Mouse (Mus musculus) spleen, embryonic (tissue): ENCODE data around the gene Eif2b1.

Experiments
- CTCF ChIA-PET: fragments of 350-600 bp; sonication (Branson Sonifier 250); formaldehyde crosslinking; loops from one replicate; lab custom pipeline; 2022; lab: Charles Lee

Gene Eif2b1

DNA sequence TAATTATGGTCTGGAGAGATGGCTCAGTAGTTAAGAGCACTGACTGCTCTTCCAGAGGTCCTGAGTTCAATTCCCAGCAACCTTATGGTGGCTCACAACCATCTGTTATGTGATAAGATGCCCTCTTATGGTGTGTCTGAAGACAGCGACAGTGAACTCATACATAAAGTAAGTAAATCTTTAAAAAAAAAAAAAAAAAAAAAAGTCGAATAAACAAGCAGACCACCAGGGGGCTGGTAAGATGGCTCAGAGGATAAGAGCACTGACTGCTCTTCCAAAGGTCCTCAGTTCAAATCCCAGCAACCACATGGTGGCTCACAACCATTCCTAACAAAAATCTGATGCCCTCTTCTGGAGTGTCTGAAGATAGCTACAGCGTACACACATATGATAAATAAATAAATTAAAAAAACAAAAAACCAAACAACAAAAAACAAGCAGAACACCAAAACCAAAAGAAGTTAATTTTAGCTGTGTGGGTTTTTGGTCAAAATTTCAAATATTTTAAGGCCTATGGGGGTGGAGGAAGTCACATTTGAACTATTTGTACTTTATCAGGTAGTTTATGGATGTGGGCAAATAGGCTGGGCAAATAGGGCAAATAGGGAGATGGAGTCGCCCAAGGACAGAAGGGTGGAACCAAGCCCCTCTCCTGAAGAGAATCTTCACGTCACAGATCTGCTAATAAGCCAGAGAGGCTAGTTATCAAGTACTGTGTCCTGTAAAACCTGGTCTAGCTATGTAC is 27.4 kb downstream of the Eif2b1 start:
- CTCF ChIA-PET: interaction anchor here (0.6 to 0.7 kb wide), 2 partner anchors 61 to 451 kb away, joined by 4 to 7 read pairs; no protein-coding TSS in a partner anchor

DNA sequence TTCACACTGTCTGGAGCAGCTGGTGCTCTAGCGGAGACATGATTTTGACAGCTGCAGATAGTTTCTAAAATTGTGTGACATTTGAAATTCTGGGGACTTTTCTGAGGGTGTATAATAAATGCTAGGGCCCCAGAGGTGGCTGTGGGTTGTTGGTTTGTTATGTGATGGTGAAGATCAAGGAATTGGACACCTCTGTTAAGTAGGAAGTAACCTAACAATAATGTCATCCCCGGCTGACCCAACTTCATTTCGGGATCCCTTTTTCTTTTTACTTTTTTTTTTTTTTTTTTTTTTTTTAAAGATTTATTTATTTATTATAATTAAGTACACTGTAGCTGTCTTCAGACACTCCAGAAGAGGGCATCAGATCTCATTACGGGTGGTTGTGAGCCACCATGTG is 28.2 kb downstream of the Eif2b1 start:
- CTCF ChIA-PET: interaction anchor here (0.6 to 0.7 kb wide), 2 partner anchors 61 to 452 kb away, joined by 4 to 7 read pairs; no protein-coding TSS in a partner anchor

DNA sequence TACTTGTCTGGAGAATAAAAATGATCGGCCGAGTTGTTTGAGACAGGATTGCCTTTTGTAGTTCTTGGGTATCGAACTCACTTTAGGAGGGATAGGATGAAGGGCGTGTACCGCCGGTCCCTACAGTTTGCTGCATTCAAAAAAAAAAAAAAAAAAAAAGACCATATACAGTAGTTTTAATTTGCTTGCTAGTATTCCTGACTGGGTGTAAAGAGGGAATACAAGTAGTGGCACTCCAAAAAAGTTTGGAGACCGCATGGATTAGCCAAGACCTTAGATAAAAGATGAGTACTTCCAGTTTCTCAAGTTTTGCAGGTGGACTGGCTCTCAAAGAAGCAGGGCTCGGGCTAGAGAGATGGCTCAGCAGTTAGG is 37.3 kb downstream of the Eif2b1 start:
- CTCF ChIA-PET: interaction anchor here (0.7 kb wide), 2 partner anchors 253 to 311 kb away, joined by 4 to 15 read pairs; no protein-coding TSS in a partner anchor

DNA sequence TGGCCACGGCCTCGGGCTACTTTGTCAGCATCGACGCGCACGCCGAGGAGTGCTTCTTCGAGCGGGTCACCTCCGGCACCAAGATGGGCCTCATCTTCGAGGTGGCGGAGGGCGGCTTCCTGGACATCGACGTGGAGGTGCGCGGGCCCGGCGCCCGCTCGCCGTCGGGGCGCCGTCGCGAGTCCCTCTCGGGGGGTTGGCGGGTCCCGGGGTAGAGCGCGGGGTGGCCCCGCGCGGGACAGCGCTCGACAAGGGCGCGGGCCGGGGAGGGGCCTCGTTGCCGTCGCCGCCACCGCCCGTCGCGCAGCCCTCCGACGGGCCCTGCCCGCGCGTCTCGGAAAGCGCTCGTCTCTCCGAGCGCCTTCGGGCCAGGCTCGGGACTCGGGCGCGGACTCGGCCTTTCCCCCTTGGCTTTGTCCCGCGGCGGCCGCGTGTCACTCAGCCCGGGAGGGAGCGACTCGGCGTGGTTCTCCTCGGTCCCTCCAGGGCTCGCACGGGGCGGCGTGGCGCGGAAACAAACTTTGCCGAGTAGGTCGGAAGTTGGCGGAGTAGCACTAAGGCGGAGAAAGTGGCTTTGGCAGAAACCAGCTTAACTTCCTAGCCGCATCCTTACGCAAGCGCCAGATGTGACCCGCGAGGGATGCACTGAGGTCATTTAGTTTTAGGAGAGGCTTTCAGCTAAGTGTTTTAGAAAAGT is 37.9 kb downstream of the Eif2b1 start:
- CTCF ChIA-PET: interaction anchor here (0.7 kb wide), 2 partner anchors 254 to 311 kb away, joined by 4 to 15 read pairs; no protein-coding TSS in a partner anchor

DNA sequence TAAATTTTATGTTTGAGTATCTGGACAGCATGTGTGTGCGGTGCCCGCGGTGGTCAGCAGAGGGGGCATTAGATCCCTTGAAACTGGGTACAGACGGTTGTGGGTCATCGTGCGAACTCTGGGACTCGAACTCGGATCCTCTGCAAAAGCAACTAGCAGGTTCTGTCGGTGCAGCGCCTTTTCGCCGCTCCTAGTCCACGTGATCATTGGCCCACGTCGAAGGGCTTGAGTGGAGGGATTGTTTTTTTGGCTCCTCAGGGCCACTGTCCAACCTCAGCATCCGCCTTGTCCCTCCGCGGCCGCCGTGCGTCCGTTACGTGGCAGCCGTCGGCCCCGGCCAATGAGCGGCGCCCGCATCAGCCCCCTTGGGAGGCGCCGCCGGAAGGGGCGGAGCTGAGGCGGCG is 38.5 kb downstream of the Eif2b1 start, which contains the start of gene Tmed2:
Gene Tmed2 (plus strand): TSS at position 313 of the 404 bp plus-strand sequence.
- CTCF ChIA-PET: no interaction called here

DNA sequence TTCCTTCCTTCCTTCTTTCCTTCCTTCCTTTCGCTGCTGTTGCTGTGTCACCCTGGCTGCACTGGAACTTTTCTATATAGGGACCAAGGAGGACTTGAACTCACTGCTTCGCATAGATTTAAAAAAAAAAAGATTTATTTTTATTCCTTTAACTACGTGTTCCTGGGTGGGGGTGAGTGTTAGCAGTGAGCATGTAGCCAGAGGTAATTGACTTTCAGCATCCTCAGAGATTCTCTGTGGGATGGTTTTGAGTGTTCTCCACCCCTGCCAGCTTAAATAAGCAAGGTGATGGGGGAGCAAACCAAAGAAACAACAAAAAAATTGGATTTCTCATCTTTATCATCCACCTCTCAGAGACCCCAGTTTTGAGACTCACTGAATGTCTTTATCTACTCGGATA is 39.0 kb downstream of the Eif2b1 start:
- CTCF ChIA-PET: interaction anchor here (0.6 to 0.7 kb wide), 2 partner anchors 12 to 181 kb away, joined by 4 read pairs; partner anchors contain the start of gene Ddx55

DNA sequence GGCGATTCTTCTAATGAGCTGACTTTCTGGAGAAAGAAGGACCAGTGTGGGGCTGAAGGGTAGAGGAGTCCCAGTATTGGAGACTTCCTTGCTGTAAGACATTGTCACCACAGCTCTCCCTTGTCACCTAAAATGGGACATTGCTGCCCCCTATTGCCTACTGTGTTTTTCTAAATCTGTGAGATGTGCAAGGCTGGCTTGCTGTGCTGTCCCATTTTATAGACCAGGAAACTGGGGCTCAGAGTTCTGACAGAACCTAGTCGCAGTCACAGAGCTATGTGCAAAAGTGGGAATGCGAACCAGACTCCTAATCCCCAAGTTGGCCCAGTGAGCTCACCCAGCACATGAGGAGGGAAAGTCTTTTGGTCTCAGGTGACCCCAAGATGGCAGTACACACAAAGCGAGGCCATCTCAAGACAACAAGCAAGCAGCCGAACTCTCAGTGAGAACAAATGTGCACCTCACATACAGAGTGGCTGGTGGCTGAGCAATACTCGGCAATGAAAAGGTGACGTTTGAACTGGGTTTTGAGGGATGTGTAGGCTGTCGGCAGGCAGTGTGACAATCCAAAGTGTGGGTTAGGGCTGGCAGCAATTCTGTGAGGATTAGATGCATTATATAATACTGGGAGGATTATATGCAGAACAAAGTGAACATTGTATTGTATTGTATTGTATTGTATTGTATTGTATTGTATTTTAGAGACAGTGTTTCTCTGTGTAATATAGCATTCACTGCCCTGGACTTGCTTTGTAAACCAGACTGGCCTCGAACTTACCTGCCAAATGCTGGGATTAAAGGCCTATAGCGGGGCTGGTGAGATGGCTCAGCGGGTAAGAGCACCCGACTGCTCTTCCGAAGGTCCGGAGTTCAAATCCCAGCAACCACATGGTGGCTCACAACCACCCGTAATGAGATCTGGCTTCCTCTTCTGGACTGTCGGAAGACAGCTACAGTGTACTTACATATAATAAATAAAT is 39.8 kb downstream of the Eif2b1 start:
- CTCF ChIA-PET: interaction anchor here (0.6 to 0.7 kb wide), 5 partner anchors 13 to 180 kb away, joined by 3 to 7 read pairs (median 4); partner anchors contain the start of gene Ddx55

DNA sequence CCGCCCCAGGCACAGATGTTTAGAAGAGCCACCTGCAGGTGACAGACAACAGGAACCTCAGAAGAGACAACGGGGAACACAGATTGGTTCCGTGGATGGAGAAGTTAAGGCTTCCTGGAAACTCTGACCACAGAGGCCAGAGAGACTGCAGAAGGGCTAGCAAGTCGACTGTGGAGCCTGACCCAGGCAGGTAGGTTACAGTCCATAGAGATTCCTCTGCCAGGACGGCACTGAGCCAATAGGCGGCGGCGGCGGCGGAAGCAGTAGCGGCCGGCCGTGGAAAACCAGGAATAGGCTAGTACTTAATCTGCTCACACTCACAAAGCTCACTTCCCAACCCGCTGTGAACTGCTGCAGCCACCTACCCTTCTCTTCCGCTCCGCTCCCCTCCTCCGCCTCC is 42.2 kb downstream of the Eif2b1 start:
- CTCF ChIA-PET: interaction anchor here (0.6 to 0.9 kb wide), 2 partner anchors 112 to 875 kb away, joined by 4 to 5 read pairs; no protein-coding TSS in a partner anchor

DNA sequence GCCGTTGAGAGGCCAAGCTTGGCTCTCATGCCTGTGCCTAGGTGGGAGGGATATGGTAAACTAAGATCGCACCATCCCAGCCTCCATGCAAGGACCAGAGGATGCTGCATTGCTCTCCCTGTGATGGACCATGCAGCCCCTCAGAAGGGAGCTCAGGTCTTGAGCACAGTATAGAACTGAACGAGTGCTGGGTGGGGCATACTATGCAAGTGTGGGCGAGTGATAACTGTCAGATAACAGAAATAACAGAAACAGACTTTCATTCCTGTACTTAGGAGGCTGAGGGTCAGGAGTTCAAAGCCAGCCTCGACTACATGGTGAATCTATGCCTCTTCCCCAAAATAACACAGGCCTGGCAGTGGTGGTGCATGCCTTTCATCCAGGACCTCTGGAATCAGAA is 43.9 kb downstream of the Eif2b1 start:
- CTCF ChIA-PET: no interaction called here

DNA sequence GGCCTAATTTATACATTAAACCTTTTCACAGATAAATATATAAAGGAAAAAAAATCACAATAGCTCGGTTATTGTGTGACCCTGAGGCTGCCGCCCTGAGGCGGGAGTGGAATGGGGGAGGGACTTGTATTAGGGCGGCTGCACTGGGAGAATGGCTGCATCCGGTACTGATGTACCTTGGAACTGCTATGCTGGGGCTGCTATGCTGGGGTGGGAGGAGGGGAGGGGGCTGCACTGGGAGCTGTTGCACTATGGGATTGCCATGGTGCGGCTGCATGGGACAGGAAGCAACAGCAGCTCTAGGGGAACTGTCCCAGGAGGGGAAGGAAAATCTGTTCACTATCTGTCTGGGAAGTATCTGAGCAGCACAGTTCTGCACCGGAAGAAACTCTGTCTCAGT is 46.5 kb downstream of the Eif2b1 start:
- CTCF ChIA-PET: interaction anchor here (0.6 kb wide), 1 partner anchor 12 kb away, joined by 6 read pairs; no protein-coding TSS in a partner anchor

DNA sequence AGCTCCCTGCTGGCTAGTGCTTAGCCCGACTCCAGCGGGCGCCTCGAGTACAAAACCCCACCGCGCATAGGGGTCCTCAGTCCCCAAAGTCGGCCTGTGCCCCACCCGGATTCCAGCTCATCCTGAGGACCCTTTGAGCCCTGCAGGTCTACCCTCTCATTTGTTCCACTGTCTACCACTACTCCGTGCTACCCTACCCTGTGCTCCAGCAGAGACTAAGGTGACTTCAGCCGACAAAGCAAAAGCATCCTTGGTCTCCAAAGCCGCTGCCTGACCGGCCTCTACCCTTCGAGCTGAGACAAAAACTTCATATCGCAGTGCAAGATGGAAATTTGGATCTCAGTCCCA is 47.4 kb downstream of the Eif2b1 start:
- CTCF ChIA-PET: no interaction called here

DNA sequence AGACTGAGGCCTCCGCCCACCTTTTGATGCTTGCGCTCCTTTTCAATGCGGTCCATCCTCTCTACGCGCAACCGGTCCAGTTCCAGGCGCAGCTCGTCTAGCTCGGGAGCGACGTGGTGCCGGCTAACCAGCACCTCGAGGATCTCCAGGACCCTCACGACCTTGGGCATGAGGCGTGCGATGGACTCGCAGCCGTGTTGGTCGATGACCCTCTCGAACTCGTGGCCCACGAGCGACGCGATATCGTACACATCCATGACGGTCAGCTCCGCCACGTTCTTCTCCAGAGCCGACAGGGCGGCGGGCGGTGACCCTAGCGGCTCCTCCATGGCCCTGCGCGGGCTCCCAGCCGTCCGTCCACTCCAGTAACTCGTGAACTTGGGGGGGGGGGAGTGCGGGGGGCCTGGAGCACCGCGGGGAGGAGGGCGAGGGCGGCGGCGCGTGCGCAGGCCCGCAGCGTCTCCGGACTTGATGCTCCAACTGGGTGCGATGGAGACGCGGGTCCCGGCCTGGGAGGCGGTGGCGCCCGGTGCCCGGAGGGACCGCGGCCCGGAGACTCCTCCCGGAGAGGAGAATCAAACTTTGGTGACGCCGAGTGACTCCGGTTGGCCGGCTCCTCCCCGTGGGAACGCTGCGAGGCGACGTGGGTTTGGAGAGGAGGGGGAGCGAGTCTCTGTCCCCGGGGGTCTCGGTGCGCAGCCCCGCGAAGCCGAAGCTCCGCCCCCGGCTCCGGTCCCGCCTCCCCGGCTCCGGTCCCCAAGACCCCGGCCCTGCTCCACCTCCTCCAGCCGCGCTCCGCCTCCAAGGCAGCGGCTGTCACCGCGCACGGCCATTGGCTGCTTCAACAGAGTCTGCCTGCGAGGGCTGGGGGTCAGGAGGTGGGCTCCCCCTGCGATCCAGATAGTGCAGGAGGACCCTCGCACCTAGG is 48.0 kb downstream of the Eif2b1 start, which contains the start of gene Rilpl1:
Gene Rilpl1 (minus strand): TSS at position 737 of the 928 bp plus-strand sequence.
- CTCF ChIA-PET: interaction anchor here (0.6 kb wide), 1 partner anchor 29 kb away, joined by 3 read pairs; no protein-coding TSS in a partner anchor

DNA sequence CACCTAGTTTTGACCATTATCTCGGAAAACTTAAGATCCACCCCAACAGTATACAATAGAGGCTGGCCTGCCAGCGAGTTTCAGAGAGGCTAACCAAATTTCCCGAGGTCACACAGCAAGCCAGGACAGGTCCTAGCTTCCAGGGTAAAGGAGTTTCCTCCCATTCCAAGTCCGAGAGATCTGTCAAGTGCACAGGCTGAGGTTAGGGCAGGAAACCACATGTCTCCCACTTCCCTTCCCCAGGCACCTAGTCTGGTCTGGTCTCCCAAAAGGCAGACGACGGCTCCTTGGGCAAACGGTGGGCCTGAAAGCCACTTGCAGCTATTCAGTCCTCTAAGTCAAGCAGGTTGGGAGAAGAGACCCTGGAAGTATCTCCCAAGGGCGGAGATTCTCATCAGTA is 49.2 kb downstream of the Eif2b1 start:
- CTCF ChIA-PET: interaction anchor here (0.6 kb wide), 1 partner anchor 18 kb away, joined by 4 read pairs; no protein-coding TSS in a partner anchor

DNA sequence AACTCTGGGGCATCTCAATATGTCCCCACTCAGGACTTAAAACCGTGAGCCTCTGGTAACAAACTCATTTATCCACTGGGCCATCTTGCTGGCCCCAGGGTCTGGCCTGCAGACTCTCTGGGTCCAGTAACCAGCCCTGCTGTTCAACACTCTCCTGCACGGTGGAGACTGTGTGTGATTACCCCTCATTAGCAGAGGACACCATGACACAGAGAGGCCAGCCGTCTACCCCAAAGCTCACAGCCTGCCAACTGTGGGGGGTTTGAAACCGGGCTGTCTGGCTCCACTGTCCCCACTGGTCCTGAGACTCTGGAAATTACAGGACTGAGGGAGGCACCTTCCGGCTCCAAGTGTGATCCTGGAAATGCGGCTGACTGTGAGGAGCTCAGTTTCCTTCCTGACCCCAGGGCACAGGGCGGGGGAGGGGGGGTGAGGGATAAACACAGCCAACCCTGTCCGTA is 49.7 kb downstream of the Eif2b1 start:
- CTCF ChIA-PET: interaction anchor here (0.6 kb wide), 1 partner anchor 19 kb away, joined by 4 read pairs; no protein-coding TSS in a partner anchor

DNA sequence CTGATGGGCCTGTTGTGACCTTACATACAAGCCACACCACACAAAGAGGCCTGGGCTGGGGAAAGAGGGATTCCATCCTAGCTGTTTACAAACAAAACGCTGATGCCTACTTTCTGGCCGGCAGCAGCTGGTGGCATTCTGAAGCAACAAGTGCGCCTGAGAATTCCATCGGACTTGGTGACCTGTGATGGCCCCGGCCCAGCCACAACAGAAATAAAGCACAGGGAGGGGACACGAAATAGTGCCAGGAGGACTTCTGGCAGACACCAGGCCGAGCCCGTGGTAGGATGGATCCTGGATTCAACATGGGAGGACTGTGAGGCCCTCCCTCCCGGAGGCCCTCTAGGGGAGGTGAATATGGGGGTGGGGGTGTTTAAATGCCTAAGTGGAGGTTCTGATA is 50.1 kb downstream of the Eif2b1 start:
- CTCF ChIA-PET: interaction anchor here (0.7 kb wide), 1 partner anchor 18 kb away, joined by 9 read pairs; no protein-coding TSS in a partner anchor

DNA sequence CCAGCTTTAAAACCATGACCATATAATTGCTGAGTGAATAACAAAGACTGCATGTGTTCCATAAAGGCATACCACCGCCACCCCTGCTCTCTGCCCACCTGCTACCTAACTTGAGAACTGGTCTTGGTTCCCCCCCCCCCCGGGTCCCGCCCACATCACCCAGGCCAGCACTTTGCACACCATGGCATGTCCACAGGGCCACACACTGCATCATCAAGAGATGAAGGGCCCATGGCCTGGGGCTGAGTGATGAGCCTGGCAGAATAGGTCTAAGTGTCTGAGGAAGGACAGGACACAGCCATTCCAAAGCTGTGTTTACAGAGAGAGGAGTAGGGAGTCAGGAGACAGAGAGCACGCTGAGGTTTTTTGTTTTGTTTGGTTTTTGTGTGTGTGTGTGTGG is 50.6 kb downstream of the Eif2b1 start:
- CTCF ChIA-PET: interaction anchor here (0.7 kb wide), 1 partner anchor 17 kb away, joined by 9 read pairs; no protein-coding TSS in a partner anchor

DNA sequence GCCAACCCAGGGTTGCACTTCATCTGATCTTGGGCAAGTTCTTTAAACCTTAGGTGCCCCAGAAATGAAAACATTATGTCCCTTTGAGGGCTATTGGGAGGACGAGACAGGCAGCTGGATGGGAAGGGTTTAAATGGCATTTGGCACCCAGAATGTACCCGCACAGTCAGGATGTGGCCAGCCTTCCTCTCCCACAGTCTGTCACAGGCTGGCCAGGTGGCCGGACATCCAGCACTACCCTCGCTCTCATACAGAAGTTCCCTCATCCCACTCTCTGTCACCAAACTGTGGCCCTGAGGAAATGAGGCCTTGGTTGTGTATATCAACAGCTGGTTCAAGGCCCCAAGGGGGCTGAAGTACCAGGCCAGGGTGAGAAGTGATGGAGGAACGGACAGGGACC is 54.0 kb downstream of the Eif2b1 start:
- CTCF ChIA-PET: interaction anchor here (0.7 kb wide), 1 partner anchor 76 kb away, joined by 5 read pairs; no protein-coding TSS in a partner anchor

DNA sequence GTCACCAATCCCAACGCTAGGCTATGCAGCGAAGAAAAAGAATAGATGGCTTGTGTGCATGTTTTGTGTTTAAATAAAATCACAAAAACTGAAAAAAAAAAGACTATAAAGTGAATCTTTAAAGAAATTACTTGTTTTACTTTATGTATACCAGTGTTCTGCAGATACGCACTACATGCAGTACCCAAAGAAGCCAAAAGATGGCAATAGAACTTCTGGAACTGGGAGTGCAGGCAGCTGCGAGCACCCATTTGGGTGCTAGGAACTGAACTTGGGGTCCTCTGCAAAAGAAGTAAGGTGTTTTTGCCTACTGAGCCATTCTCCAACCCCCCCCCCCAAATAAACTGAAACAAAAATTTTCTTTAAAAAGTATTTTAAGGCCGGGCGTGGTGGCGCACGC is 55.9 kb downstream of the Eif2b1 start:
- CTCF ChIA-PET: interaction anchor here (0.5 kb wide), 1 partner anchor 126 kb away, joined by 7 read pairs; no protein-coding TSS in a partner anchor

DNA sequence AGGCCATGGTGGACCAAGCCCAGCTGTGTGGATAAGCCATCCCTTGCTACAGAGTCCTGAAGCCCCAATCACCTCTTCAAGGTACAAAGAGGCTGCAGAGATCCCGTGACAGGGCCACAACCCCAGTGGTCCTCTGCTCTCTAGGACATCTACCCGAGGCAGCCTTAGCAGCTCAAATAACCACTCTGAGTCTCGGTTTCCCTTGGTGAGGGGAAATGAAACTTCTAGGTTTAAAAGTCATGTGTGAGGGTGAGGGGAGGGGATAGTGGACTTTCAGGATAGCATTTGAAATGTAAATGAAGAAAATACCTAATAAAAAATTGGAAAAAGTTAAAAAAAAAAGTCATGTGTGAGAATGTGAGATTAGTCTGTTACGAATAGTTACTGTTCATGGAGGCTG is 57.3 kb downstream of the Eif2b1 start:
- CTCF ChIA-PET: interaction anchor here (0.7 kb wide), 1 partner anchor 11 kb away, joined by 3 read pairs; no protein-coding TSS in a partner anchor
